Comparison of ENCODE assay signal across 12 mouse cellular contexts in the genomic region with DNA sequence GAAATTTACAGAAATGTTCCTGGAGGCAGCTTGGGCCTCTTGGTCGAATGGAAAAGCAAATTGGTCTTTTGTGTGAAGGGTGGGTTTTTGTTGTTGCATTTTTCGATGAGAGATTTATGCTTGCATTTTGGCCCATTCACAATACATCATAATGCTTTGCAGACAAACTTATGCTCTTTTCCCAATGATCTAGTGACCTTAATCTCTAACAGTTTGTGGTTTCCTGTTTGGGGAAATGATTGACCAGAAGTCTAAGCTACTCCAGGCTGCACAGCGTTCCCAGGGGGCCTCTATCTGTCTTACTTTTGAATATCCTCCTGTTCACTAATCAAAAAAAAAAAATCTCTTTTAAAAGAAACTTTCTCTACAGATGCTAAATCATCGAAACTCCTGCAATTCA.
A peak's percentile ranks its signal among the peaks of the same experiment; 100 is the strongest.
DNase-seq lines count a peak whose midpoint lies in the region; ATAC-seq lines count a peak whose summit lies in the region.
"Had no signal": no experiment of that assay in that cellular context is flagged by ENCODE, and none has a peak within 500 bp of the region (broad histone marks: within the 10 kb centered on the region; RNA-seq: fewer than 3 reads in every experiment).

No protein-coding gene starts in this region.

- peak; percentile 13 to 19 for DNase-seq in heart, adult 9 months (ENCODE audit: low spot score in 2 of 2)
- DNase-seq in heart, postnatal 4 days = no peak
- DNase-seq in kidney, adult 8-10 months = peak; percentile 16 to 40
- peak; percentile 72 to 82 for DNase-seq in kidney, postnatal 4 days
- DNase-seq in cerebellum, adult 8-10 months = no peak
- DNase-seq: retina, postnatal 1 day; thymus, postnatal 25 days had no signal

- peak; percentile 46; the same call in 1 of the 2 replicates for ATAC-seq in common myeloid progenitor, adult 5-6 weeks (replicated peaks; ENCODE audit: low read depth, poor library complexity, severe bottlenecking)
- ATAC-seq in megakaryocyte, adult 5-6 weeks (ENCODE audit: poor library complexity, severe bottlenecking) = no peak
- no peak for ATAC-seq in frontal cortex, adult (ENCODE audit: low TSS enrichment)
- ATAC-seq: liver, embryonic 12.5 days; midbrain, embryonic 16.5 days had no signal

Comparison
In these comparisons a context has a peak if more than half of its experiments do, and no peak if none do; other contexts are left out.
1. DNase-seq: peak in heart, adult 9 months (2 of 2), kidney, adult 8-10 months (2 of 2) and kidney, postnatal 4 days (2 of 2); none in heart, postnatal 4 days (single experiment) and cerebellum, adult 8-10 months (single experiment).